ENCODE assay signal across 10 mouse cellular contexts in the genomic region with DNA sequence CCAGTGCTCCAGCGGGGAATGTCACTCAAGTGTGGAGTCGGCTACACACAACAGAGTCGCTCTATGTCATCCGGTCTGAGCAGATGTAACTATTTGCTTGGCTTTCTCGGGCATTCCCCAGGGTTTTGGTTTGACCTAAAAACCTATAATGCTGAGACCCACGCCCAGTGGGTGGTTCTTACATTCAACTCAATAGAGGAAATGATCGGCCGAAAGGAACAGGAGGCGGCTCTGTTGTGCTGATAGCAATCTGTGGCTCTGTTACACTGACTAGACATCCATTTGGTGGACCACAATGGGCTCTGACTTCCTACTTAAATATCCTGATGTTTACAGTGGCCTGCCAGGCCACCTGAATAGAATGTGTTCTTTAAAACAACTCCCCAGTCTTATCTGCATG. TPM values are rescaled to one million over a fixed set of nuclear protein-coding genes. Genes with fewer than 3 reads are reported as not detected.
DNase-seq lines count a peak whose midpoint lies in the region; ATAC-seq lines count a peak whose summit lies in the region.
"Had no signal": no experiment of that assay in that cellular context is flagged by ENCODE, and none has a peak within 500 bp of the region (broad histone marks: within the 10 kb centered on the region; RNA-seq: fewer than 3 reads in every experiment).

No protein-coding gene starts in this region.

- no peak overlapping the region for H3K9ac ChIP-seq in heart, embryonic 15.5 days
- no peak overlapping the region for H3K9ac ChIP-seq in lung, embryonic 15.5 days
- no peak overlapping the region for H3K9ac ChIP-seq in forebrain, embryonic 11.5 days (ENCODE audit: low read length)

- no peaks in the 10 kb centered on the region for H3K4me1 ChIP-seq in heart, embryonic 15.5 days (replicated peaks)
- peaks cover 5% of the 10 kb centered on the region; the same call in 1 of the 2 replicates for H3K4me1 ChIP-seq in lung, embryonic 15.5 days
- H3K4me1 ChIP-seq in forebrain, embryonic 11.5 days (replicated peaks; ENCODE audit: control insufficient read depth, insufficient read depth, low read length), result no peaks in the 10 kb centered on the region

- H3K27me3 ChIP-seq in heart, embryonic 15.5 days, result no peaks in the 10 kb centered on the region
- H3K27me3 ChIP-seq in lung, embryonic 15.5 days, result no peaks in the 10 kb centered on the region
- no peaks in the 10 kb centered on the region for H3K27me3 ChIP-seq in forebrain, embryonic 11.5 days (ENCODE audit: control insufficient read depth, insufficient read depth, low read length)

- ATAC-seq in heart, embryonic 15.5 days (replicated peaks; ENCODE audit: insufficient number of reproducible peaks, insufficient read depth, low FRiP score, low read depth), result no peak; the same call in 1 of the 2 replicates
- peak; percentile 51; the same call in 1 of the 2 replicates for ATAC-seq in lung, embryonic 15.5 days (ENCODE audit: borderline replicate concordance, extremely low read depth, low FRiP score, low TSS enrichment)
- no peak for ATAC-seq in forebrain, embryonic 11.5 days (replicated peaks; ENCODE audit: low FRiP score)

- WGBS in heart, embryonic 15.5 days, result 57% methylated on average over 9 of the region's 9 CpGs
- 66% methylated on average over 9 of the region's 9 CpGs for WGBS in lung, embryonic 15.5 days
- WGBS in forebrain, embryonic 11.5 days, result 81% methylated on average over 9 of the region's 9 CpGs

- H3K9me3 ChIP-seq in heart, embryonic 15.5 days (replicated peaks), result no peaks in the 10 kb centered on the region
- no peaks in the 10 kb centered on the region for H3K9me3 ChIP-seq in lung, embryonic 15.5 days
- H3K9me3 ChIP-seq in forebrain, embryonic 11.5 days (ENCODE audit: control insufficient read depth, low read length), result no peaks in the 10 kb centered on the region
- H3K9me3 ChIP-seq: megakaryocyte, embryonic 14.5 days had no signal

- peak; percentile 17 for DNase-seq in adrenal gland, postnatal 14 days
- DNase-seq in adrenal gland, adult 2 months, result no peak
- peak; percentile 13 to 16 for DNase-seq in B cell, adult 2 months
- DNase-seq in cerebellum, adult 9-10 months, result no peak
- no peak for DNase-seq in frontal cortex, postnatal 36 days (ENCODE audit: low spot score in 2 of 2)
- no peak for DNase-seq in forebrain, embryonic 11.5 days (ENCODE audit: low spot score)

- peak overlapping the region; percentile 71 for H3K27ac ChIP-seq in heart, embryonic 15.5 days
- peak overlapping the region; percentile 58; the same call in 1 of the 2 replicates for H3K27ac ChIP-seq in lung, embryonic 15.5 days
- no peak overlapping the region for H3K27ac ChIP-seq in forebrain, embryonic 11.5 days (ENCODE audit: low read depth, low read length)

- no peak overlapping the region for H3K4me2 ChIP-seq in heart, embryonic 15.5 days
- peak overlapping the region; percentile 28; the same call in 1 of the 2 replicates for H3K4me2 ChIP-seq in lung, embryonic 15.5 days
- H3K4me2 ChIP-seq in forebrain, embryonic 11.5 days (ENCODE audit: low read depth, low read length, severe bottlenecking), result no peak overlapping the region

- peak overlapping the region; percentile 26 for H3K4me3 ChIP-seq in heart, embryonic 15.5 days
- H3K4me3 ChIP-seq in lung, embryonic 15.5 days, result peak overlapping the region; percentile 29
- no peak overlapping the region for H3K4me3 ChIP-seq in forebrain, embryonic 11.5 days (ENCODE audit: low read depth, low read length)
- H3K4me3 ChIP-seq: megakaryocyte, embryonic 14.5 days had no signal

- H3K36me3 ChIP-seq in heart, embryonic 15.5 days, result no peaks in the 10 kb centered on the region
- no peaks in the 10 kb centered on the region for H3K36me3 ChIP-seq in lung, embryonic 15.5 days
- H3K36me3 ChIP-seq in forebrain, embryonic 11.5 days (ENCODE audit: control insufficient read depth, insufficient read depth, low read length), result no peaks in the 10 kb centered on the region

RNA-seq across cellular contexts. Expression of gene Fam124b, which starts 4.4 kb away (rescaled TPM):
- 1.3 and 2.4 TPM in 2 replicates for total RNA-seq in adrenal gland, postnatal 14 days (2021)
- under 1 TPM; 0.14 to 0.31 TPM for total RNA-seq in adrenal gland, adult 2 months (2021)
- polyA plus RNA-seq in adrenal gland, adult 2 months (2012; rRNA removed), result 0.03 TPM in 2 replicates
- polyA plus RNA-seq in heart, embryonic 15.5 days (2015; fragmentation: Nextera tagmentation; extraction: Ambion mirVana), result 1.4 and 1.5 TPM in 2 replicates
- polyA plus RNA-seq in lung, embryonic 15.5 days (2015; fragmentation: Nextera tagmentation; extraction: Ambion mirVana), result 2.9 and 3.3 TPM in 2 replicates
- 0.48 and 0.72 TPM in 2 replicates for polyA plus RNA-seq in forebrain, embryonic 11.5 days (2014; fragmentation: Nextera tagmentation; extraction: Ambion mirVana)
- polyA plus RNA-seq: small intestine, adult 2 months had no signal

Comparison
In these comparisons a context has a peak if more than half of its experiments do, and no peak if none do; other contexts are left out.
1. DNase-seq: peak in adrenal gland, postnatal 14 days (single experiment) and B cell, adult 2 months (2 of 2); none in adrenal gland, adult 2 months (single experiment), cerebellum, adult 9-10 months (single experiment), frontal cortex, postnatal 36 days (0 of 2) and forebrain, embryonic 11.5 days (single experiment).